Mouse (Mus musculus): ENCODE measurements around the gene Lipo3. TPM values are rescaled to one million over a fixed set of nuclear protein-coding genes. Genes with fewer than 3 reads are reported as not detected.

Lipo3 gene
- polyA plus RNA-seq, 1 experiment from 2014 or later, result 14.4 TPM

Small RNA genes lying within 50 kb of the gene (microRNA-seq; reads per million reads assigned to microRNA genes)
- gene Gm27440, result not detected

Other genes with a start within 250 kb of the Lipo3 start
- gene Lipo4, start 244.2 kb downstream of the Lipo3 start, polyA plus RNA-seq (2014; fragmentation: Nextera tagmentation; extraction: Ambion mirVana), result not detected in 2 replicates
- not detected in 2 replicates for gene Gm8978, start 136.7 kb downstream of the Lipo3 start, polyA plus RNA-seq (2014; fragmentation: Nextera tagmentation; extraction: Ambion mirVana)
- 0.56 TPM in 2 replicates for gene Lipo2, start 10.6 kb downstream of the Lipo3 start, polyA plus RNA-seq (2014; fragmentation: Nextera tagmentation; extraction: Ambion mirVana)
- not detected in 2 replicates for gene Lipo1, start 25.5 kb upstream of the Lipo3 start, polyA plus RNA-seq (2014; fragmentation: Nextera tagmentation; extraction: Ambion mirVana)
- gene Lipf, start 199.2 kb upstream of the Lipo3 start, polyA plus RNA-seq (2014; fragmentation: Nextera tagmentation; extraction: Ambion mirVana), result not detected in 2 replicates
- not detected in 2 replicates for gene Lipk, start 246.3 kb upstream of the Lipo3 start, polyA plus RNA-seq (2014; fragmentation: Nextera tagmentation; extraction: Ambion mirVana)